Mouse (Mus musculus): ENCODE measurements at regions not wholly inside any gene's neighbourhood (a gene's known extent, or its start where the extent isn't known, plus 50 kb on each side); places are given as distances from the start of the nearest gene placed in this dataset.
A peak's percentile ranks its signal among the peaks of the same experiment; 100 is the strongest.

- DNase-seq = no peak
Observed at GRCm38 (mm10) chr17:74920056-74920455, 85.3 kb upstream of the Ltbp1 start.

- DNase-seq = no peak
Observed at GRCm38 (mm10) chr17:74921413-74921812, 84.0 kb upstream of the Ltbp1 start.

GRCm38 (mm10) chr17:74922016-74922415, 83.4 kb upstream of the Ltbp1 start:
- DNase-seq = no peak

- peak; percentile 38 for DNase-seq
Observed at GRCm38 (mm10) chr17:74922591-74922990, 82.8 kb upstream of the Ltbp1 start.

GRCm38 (mm10) chr17:74923101-74923500, 82.3 kb upstream of the Ltbp1 start:
- no peak for DNase-seq

GRCm38 (mm10) chr17:74925131-74925530, 80.2 kb upstream of the Ltbp1 start:
- DNase-seq = no peak

- DNase-seq = no peak
Observed at GRCm38 (mm10) chr17:74927981-74928380, 77.4 kb upstream of the Ltbp1 start.

GRCm38 (mm10) chr17:74931540-74931939, 73.8 kb upstream of the Ltbp1 start:
- peak; percentile 13 for DNase-seq

GRCm38 (mm10) chr17:74941393-74941792, 64.0 kb upstream of the Ltbp1 start:
- no peak for DNase-seq

GRCm38 (mm10) chr17:74942984-74943801, 62.2 kb upstream of the Ltbp1 start:
- no peak for DNase-seq

GRCm38 (mm10) chr17:74943802-74944193, 61.6 kb upstream of the Ltbp1 start:
- no peak for DNase-seq

GRCm38 (mm10) chr17:74945149-74945548, 60.2 kb upstream of the Ltbp1 start:
- DNase-seq = no peak

GRCm38 (mm10) chr17:74948476-74948875, 56.9 kb upstream of the Ltbp1 start:
- no peak for DNase-seq

- DNase-seq = no peak
Observed at GRCm38 (mm10) chr17:74950316-74950715, 55.1 kb upstream of the Ltbp1 start.

- no peak for DNase-seq
Observed at GRCm38 (mm10) chr17:74954988-74955387, 50.4 kb upstream of the Ltbp1 start.
